Mouse (Mus musculus) kidney, embryonic 14.5 days (tissue): ENCODE data around the gene Rhoj. TPM values are rescaled to one million over a fixed set of nuclear protein-coding genes. Genes with fewer than 3 reads are reported as not detected.

Source experiments
- ATAC-seq: fragments of 200-750 bp; cut with Nextera tagmentation; 2 replicates; pipeline ENCODE4 v1.8.0; 2017; ENCODE audit warnings: moderate number of reproducible peaks, mild to moderate bottlenecking, moderate TSS enrichment, moderate library complexity; ENCODE audit not compliant: low FRiP score, low TSS enrichment
- H3K27ac ChIP-seq: fragments of 300-500 bp; sonication (generic); 2 replicates; pipeline ENCODE4 v1.5.1; 2014; ENCODE audit warnings: low read depth, mild to moderate bottlenecking, low read length, moderate library complexity, mixed read lengths
- H3K27me3 ChIP-seq: fragments of 300-500 bp; sonication (generic); 2 replicates; pipeline ENCODE4 v1.6.1; 2014; ENCODE audit warnings: mild to moderate bottlenecking, low read length; ENCODE audit not compliant: control insufficient read depth, insufficient read depth
- H3K36me3 ChIP-seq: fragments of 300-500 bp; sonication (generic); 2 replicates; pipeline ENCODE4 v1.6.1; 2014; ENCODE audit warnings: low read length, mixed read lengths; ENCODE audit not compliant: control insufficient read depth, insufficient read depth
- H3K4me1 ChIP-seq: fragments of 300-500 bp; sonication (generic); 2 replicates; pipeline ENCODE4 v1.6.1; 2014; ENCODE audit warnings: low read length, mixed read lengths; ENCODE audit not compliant: control insufficient read depth, insufficient read depth
- H3K4me2 ChIP-seq: fragments of 300-500 bp; sonication (generic); replicated peaks from 2 replicates; pipeline ENCODE4 v1.6.1; 2014; ENCODE audit warnings: low read depth, mild to moderate bottlenecking, low read length
- H3K4me3 ChIP-seq: fragments of 300-500 bp; sonication (generic); 2 replicates; pipeline ENCODE4 v1.5.1; 2014; ENCODE audit warnings: mild to moderate bottlenecking, low read length
- H3K9ac ChIP-seq: fragments of 300-500 bp; sonication (generic); 2 replicates; pipeline ENCODE4 v1.6.1; 2014; ENCODE audit warnings: low read depth, mild to moderate bottlenecking, low read length, moderate library complexity
- H3K9me3 ChIP-seq: fragments of 300-500 bp; sonication (generic); 2 replicates; pipeline ENCODE4 v1.6.1; 2016; ENCODE audit warnings: low read length; ENCODE audit not compliant: control insufficient read depth
- WGBS: fragments of 180-500 bp; shearing (Covaris S2); extraction: QIAGEN DNeasy Blood & Tissue Kit; methylation state at CpG from one replicate; pipeline ENCODE4 v1.1.7; 2014; 5-methylcytosine and 5-hydroxymethylcytosine counted together
- polyA plus RNA-seq: library from polyadenylated mRNA; unstranded; fragments of >200 nt; fragmentation: Nextera tagmentation; extraction: Ambion mirVana; gene quantifications from 2 replicates; pipeline ENCODE4 v1.2.1, GENCODE M21; 2014

Rhoj gene
- polyA plus RNA-seq, 1 experiment from 2014 or later = 45.7 TPM

- Histone ChIP-seq H3K27ac (no peak overlapping the region), H3K4me3 (no peak overlapping the region), H3K9me3 (no peaks in the 10 kb centered on the region), H3K27me3 (no peaks in the 10 kb centered on the region), H3K36me3 (no peaks in the 10 kb centered on the region), H3K4me2 (no peak overlapping the region), H3K9ac (no peak overlapping the region), H3K4me1 (no peaks in the 10 kb centered on the region)
- WGBS = 80% methylated on average over 9 of the region's 9 CpGs
- no peak for ATAC-seq
Observed at GRCm38 (mm10) chr12:75391526-75391925, 83.4 kb downstream of the Rhoj start.

DNA sequence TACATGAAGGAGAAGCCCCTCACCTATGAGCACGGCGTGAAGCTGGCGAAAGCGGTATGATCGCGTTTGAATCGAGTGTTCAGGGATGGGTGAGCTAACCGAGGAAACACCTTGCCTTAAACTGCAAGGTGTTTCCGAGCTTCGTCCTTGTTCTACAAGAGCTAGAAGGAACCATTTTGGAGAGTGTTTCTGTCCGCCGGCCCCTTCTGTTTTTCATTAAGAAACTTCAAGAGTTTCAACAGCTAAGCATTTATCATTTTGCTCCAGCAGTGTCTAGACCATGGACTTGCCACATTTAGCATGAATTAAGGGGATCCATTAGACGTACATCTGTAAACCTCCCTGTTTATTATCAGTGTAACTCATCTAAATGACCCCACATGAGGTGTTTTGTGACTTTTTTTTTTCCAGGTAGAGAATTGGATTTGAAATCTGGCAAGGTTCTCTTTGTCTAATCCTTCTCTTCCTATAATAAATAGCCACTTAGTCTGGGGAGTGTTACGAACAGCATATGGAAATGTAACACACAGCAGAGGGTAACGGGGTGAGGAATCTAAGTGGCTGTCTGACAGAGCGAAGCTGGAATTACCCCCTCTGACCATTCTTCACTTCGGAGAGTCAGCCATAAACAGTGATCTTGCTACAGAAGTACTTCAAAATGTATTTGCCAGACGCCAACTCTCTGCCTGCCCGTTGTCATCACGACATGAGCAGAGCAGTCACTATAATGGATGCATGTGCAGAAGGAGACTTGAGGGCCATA, 86.1 kb downstream of the Rhoj start:
- Histone ChIP-seq H3K9ac (no peak overlapping the region), H3K9me3 (no peaks in the 10 kb centered on the region), H3K4me2 (no peak overlapping the region), H3K27ac (no peak overlapping the region), H3K27me3 (no peaks in the 10 kb centered on the region), H3K36me3 (no peaks in the 10 kb centered on the region), H3K4me3 (no peak overlapping the region), H3K4me1 (no peaks in the 10 kb centered on the region)
- 75% methylated on average over 20 of the region's 20 CpGs for WGBS
- no peak for ATAC-seq

GRCm38 (mm10) chr12:75396616-75397015, 88.5 kb downstream of the Rhoj start:
- Histone ChIP-seq H3K4me1 (no peaks in the 10 kb centered on the region), H3K9me3 (no peaks in the 10 kb centered on the region), H3K27me3 (no peaks in the 10 kb centered on the region), H3K27ac (no peak overlapping the region), H3K4me3 (no peak overlapping the region), H3K36me3 (no peaks in the 10 kb centered on the region; the same call in 1 of the 2 replicates), H3K9ac (no peak overlapping the region), H3K4me2 (no peak overlapping the region)
- WGBS = 50% methylated on average over 3 of the region's 3 CpGs
- ATAC-seq = no peak

GRCm38 (mm10) chr12:75397077-75397476, 89.0 kb downstream of the Rhoj start:
- no peaks in the 10 kb centered on the region; the same call in 1 of the 2 replicates for H3K36me3 ChIP-seq
- no peaks in the 10 kb centered on the region for H3K9me3 ChIP-seq
- no peak overlapping the region for H3K9ac ChIP-seq
- WGBS = 27% methylated on average over 7 of the region's 7 CpGs
- no peak overlapping the region for H3K4me3 ChIP-seq
- no peak overlapping the region for H3K27ac ChIP-seq
- H3K4me1 ChIP-seq = no peaks in the 10 kb centered on the region
- no peak for ATAC-seq
- H3K27me3 ChIP-seq = no peaks in the 10 kb centered on the region
- H3K4me2 ChIP-seq = no peak overlapping the region

DNA sequence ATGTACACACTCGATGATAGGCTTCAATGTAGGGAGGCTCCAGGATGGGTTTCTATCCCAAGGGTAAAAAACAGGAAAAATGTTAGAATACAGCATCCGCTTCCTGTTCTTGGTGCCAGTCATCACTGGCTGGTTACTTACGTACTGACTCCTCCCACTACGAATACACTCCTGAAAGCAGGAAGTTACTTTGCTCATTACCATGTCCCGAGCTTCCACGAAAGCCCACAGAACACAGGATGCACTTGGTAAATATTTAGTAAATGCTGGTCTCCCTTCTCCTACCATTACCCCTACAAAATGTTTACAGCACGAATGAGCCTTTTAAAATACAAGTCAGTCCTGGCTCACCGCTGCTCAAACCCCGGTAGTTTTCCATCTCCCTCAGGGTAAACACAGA, 104.8 kb downstream of the Rhoj start:
- WGBS = 82% methylated on average over 9 of the region's 9 CpGs
- H3K4me1 ChIP-seq = no peaks in the 10 kb centered on the region
- no peaks in the 10 kb centered on the region for H3K9me3 ChIP-seq
- no peak for ATAC-seq
- no peak overlapping the region for H3K4me2 ChIP-seq
- no peak overlapping the region for H3K27ac ChIP-seq
- H3K36me3 ChIP-seq = no peaks in the 10 kb centered on the region
- H3K9ac ChIP-seq = no peak overlapping the region
- no peak overlapping the region for H3K4me3 ChIP-seq
- no peaks in the 10 kb centered on the region for H3K27me3 ChIP-seq

- WGBS = 75% methylated on average over 6 of the region's 6 CpGs
Observed at GRCm38 (mm10) chr12:75414991-75415390, 106.9 kb downstream of the Rhoj start.

DNA sequence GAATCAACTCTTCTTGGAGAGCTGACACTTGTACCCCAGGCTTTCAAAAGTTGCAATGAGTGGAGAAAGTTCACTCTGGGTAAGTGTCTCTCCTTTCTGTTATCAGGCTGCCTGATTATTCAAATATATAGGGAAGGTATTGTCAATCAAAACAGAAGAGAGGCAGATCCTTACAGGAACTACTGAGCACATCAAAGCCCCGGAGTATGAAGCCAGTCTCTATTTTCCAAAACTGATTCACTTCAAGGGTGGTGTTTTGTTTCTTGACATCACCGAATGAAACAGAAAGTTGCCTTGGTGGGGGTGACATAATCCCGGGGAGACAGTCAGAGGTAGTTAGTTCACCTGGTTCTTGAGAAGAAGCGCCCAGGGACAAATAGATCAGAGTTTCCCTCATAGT, 108.6 kb downstream of the Rhoj start, which contains the start of gene Gphb5:
Gene Gphb5, minus strand, starts transcription at position 101 of the 400 bp plus-strand sequence.
- 85% methylated on average over 4 of the region's 4 CpGs for WGBS
- Histone ChIP-seq H3K4me2 (no peak within 1 kb of the TSS), H3K4me3 (no peak within 1 kb of the TSS), H3K9ac (no peak within 1 kb of the TSS), H3K4me1 (no peaks in the 10 kb centered on the region), H3K9me3 (no peaks in the 10 kb centered on the region), H3K27ac (no peak within 1 kb of the TSS), H3K36me3 (no peaks in the 10 kb centered on the region), H3K27me3 (no peaks in the 10 kb centered on the region)
- ATAC-seq = no peak

More at GRCm38 (mm10) chr12:75414991-75415390, 106.9 kb downstream of the Rhoj start:
- no peak overlapping the region for H3K4me3 ChIP-seq
- no peaks in the 10 kb centered on the region for H3K36me3 ChIP-seq
- no peak overlapping the region for H3K27ac ChIP-seq
- no peak overlapping the region for H3K4me2 ChIP-seq
- H3K9me3 ChIP-seq = no peaks in the 10 kb centered on the region
- H3K4me1 ChIP-seq = no peaks in the 10 kb centered on the region
- H3K27me3 ChIP-seq = no peaks in the 10 kb centered on the region
- ATAC-seq = no peak
- H3K9ac ChIP-seq = no peak overlapping the region

GRCm38 (mm10) chr12:75424359-75424758, 116.2 kb downstream of the Rhoj start:
- H3K4me2 ChIP-seq = no peak overlapping the region
- no peaks in the 10 kb centered on the region for H3K27me3 ChIP-seq
- 72% methylated on average over 7 of the region's 7 CpGs for WGBS
- ATAC-seq = no peak
- H3K27ac ChIP-seq = no peak overlapping the region
- no peak overlapping the region for H3K9ac ChIP-seq
- no peaks in the 10 kb centered on the region for H3K9me3 ChIP-seq
- no peak overlapping the region for H3K4me3 ChIP-seq
- no peaks in the 10 kb centered on the region for H3K36me3 ChIP-seq
- 0 out of 2 replicates have a peak, but pooled peaks cover 3% of the 10 kb centered on the region for H3K4me1 ChIP-seq

DNA sequence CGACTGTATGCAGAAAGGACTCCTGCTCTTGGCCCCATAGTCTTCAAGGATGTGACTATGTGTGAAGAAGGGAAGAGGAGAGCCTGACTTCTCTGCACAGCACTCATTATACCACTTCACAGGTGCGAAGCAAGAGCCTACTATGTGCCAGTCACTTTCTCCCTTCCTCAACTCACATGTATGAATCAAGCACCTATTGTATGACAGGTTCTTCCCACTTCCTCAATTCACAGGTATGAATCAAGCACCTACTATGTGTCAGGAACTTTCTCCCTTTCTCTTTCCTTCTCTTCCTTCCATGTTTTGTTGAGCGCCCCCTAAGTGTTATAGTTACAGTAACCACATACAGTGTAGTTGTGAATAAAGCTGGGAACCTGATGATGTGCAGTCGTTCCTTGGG, 116.7 kb downstream of the Rhoj start:
- 88% methylated on average over 4 of the region's 4 CpGs for WGBS
- no peaks in the 10 kb centered on the region for H3K9me3 ChIP-seq
- 0 out of 2 replicates have a peak, but pooled peaks cover 3% of the 10 kb centered on the region for H3K4me1 ChIP-seq
- no peaks in the 10 kb centered on the region for H3K36me3 ChIP-seq
- ATAC-seq = no peak
- H3K9ac ChIP-seq = no peak overlapping the region
- no peak overlapping the region for H3K4me2 ChIP-seq
- no peak overlapping the region for H3K27ac ChIP-seq
- H3K4me3 ChIP-seq = no peak overlapping the region
- H3K27me3 ChIP-seq = no peaks in the 10 kb centered on the region
